Mouse (Mus musculus) cerebellum, adult 18-20 months (tissue): Measurements from ENCODE around the gene Kmt5b.
A peak's percentile ranks its signal among the peaks of the same experiment; 100 is the strongest.

Experiments used
- DNase-seq, 2 experiments: peaks; one replicate each; pipeline ENCODE4 v3.0.0; 2021

The Kmt5b gene

GRCm38 (mm10) chr19:3844836-3845235 lies 77.6 kb downstream of the Kmt5b start:
- peak; percentile 51 to 58 for DNase-seq

GRCm38 (mm10) chr19:3845339-3845738 lies 78.1 kb downstream of the Kmt5b start:
- peak in 1 of 2 experiments; percentile 24 for DNase-seq

- DNase-seq: peak; percentile 93 to 97
Measured at GRCm38 (mm10) chr19:3845803-3846406, 78.7 kb downstream of the Kmt5b start.

GRCm38 (mm10) chr19:3846676-3847604 lies 79.7 kb downstream of the Kmt5b start:
- DNase-seq: no peak

DNA sequence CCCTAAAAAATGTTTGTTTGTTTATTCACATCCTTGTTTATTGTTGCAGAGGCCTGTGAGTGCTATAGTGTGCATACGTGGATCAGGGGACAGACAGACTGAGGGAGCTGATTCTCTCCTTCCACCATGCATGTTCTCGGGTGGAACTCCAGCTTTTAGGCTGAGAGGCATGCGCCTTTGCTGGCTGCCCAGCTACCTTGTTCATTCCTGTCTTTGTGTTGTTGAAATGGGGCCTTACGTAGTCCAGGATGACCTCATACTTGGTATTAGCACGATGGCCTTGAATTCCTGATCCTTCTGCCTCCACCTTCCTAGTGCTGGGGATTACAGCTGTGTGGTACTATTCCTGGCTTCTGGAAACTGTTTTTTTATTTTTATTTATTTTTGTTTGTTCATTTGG lies 80.5 kb downstream of the Kmt5b start:
- no peak for DNase-seq

GRCm38 (mm10) chr19:3848207-3848808 lies 81.1 kb downstream of the Kmt5b start:
- no peak for DNase-seq

DNA sequence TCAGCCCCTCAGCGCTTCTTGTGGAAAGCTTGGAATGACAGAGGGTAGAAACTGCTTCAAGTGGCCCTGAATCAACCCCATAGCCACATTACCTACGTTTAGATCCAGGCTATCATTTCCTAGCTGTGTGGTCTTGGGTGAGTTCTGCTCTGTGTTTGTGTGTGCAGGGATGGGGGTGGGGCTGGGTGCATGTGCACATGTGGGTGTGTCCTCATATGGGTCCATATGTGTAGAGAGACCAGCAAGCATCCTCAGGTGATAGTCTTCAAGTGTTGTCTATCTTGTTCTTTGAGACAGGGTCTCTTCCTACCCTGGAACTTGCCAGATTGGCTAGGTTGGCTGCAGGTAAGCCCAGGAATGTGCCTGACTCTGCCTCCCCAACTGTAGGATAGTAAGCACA lies 82.0 kb downstream of the Kmt5b start:
- DNase-seq: no peak

DNA sequence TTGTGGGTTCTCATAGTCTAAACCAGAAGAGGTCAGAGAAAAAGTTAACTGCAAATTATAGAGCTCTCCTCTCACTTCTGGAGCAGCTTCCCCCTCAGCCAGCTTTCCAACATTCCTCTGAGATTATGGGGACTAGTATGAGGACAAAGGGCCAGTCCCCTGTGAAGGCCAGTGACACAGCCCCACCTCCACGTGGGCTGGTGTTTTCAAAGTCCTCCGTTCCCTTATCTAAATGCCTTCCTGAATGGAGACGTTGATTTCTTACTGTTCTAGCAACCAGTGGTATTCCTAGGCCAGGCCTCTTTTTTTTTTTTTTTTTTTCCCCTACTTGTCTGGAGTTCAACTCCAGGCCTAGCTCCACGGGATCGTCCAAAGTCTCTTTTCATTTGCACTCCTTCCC lies 82.9 kb downstream of the Kmt5b start:
- DNase-seq: no peak

GRCm38 (mm10) chr19:3850847-3851469 lies 83.7 kb downstream of the Kmt5b start:
- DNase-seq: peak; percentile 46 to 67

- peak; percentile 98 to 99 for DNase-seq
Measured at GRCm38 (mm10) chr19:3851502-3851962, 84.3 kb downstream of the Kmt5b start, which contains the start of gene Chka. Gene Chka, plus strand, starts transcription at chr19:3851773.

GRCm38 (mm10) chr19:3851979-3852681 lies 84.9 kb downstream of the Kmt5b start:
- peak; percentile 60 to 73 for DNase-seq

GRCm38 (mm10) chr19:3853121-3853520 lies 85.9 kb downstream of the Kmt5b start:
- DNase-seq: no peak

GRCm38 (mm10) chr19:3853891-3854290 lies 86.7 kb downstream of the Kmt5b start:
- DNase-seq: peak in 1 of 2 experiments; percentile 42

DNA sequence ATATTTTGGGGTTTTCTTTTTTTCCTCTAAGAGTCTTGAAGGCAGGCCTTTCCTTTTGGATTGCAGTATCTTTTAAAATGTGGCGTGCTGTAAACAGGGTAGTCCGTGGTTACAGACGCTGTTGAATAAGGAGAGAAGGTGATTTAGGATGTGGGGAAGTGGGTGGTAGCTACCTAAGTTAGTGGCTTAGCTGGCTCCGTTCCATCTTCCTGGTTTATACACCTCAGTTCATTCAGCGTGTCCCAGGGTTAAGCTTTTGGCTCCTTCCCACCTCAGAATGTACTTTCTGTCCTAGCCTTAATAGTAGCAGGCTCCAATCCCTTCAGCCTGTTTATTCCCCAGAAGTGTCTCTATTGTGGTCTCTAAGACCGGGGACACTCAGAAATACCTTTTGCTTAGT lies 87.9 kb downstream of the Kmt5b start:
- no peak for DNase-seq

- peak in 1 of 2 experiments; percentile 36 for DNase-seq
Measured at GRCm38 (mm10) chr19:3855601-3856000, 88.4 kb downstream of the Kmt5b start.

- peak; percentile 51 to 53 for DNase-seq
Measured at GRCm38 (mm10) chr19:3857220-3857619, 90.0 kb downstream of the Kmt5b start.

DNA sequence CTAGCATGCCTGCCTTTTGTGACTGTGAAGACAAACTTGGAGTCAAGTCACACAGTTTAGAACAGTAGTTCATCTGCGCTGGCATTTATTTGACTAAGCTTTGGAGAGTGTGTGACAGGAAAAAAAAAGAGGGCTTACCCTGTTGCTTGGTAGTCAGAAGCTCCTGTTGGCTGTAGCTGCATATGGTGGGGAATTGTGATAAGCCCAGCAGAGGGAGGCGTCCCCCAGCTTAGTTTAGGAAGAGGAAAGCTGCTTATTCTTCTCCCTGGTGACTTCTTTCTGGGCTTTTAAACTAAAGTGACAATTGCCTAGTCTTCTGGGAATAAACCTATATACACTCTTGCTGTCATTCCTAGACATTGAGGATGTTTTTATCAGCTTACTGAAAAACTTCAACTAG lies 95.5 kb downstream of the Kmt5b start:
- no peak for DNase-seq

- DNase-seq: no peak
Measured at GRCm38 (mm10) chr19:3864960-3865359, 97.7 kb downstream of the Kmt5b start.
